Mouse (Mus musculus) G1E (cell line): ENCODE measurements around the gene Krtap4-1.

Source experiments
- CTCF ChIP-seq: IDR thresholded peaks from 2 replicates; pipeline ENCODE4 v1.5.1; 2012; ENCODE audit warnings: low read depth, low read length, inconsistent platforms, mixed read lengths
- POLR2AphosphoS5 ChIP-seq: IDR thresholded peaks from 2 replicates; pipeline ENCODE4 v1.6.1; 2012; ENCODE audit warnings: low read depth, low read length, inconsistent platforms; ENCODE audit not compliant: insufficient replicate concordance

- TF ChIP-seq CTCF: no peak
- no peak for TF ChIP-seq POLR2AphosphoS5
These were observed 47.0 kb downstream of the Krtap4-1 start for GRCm38 (mm10) chr11:99581051-99581450.
